Mouse (Mus musculus) retina, postnatal 1 day (tissue): ENCODE measurements around the gene Ttc7b.

ENCODE experiments used
- DNase-seq: peaks from one replicate; pipeline ENCODE4 v3.0.0-alpha.2; 2012

Ttc7b gene

GRCm38 (mm10) chr12:100325618-100326017 is 195.0 kb downstream of the Ttc7b start:
- DNase-seq, result no peak

GRCm38 (mm10) chr12:100325212-100325611 is 195.4 kb downstream of the Ttc7b start:
- DNase-seq, result no peak

- DNase-seq, result no peak
Observed at GRCm38 (mm10) chr12:100323641-100324040, 197.0 kb downstream of the Ttc7b start.

- no peak for DNase-seq
Observed at GRCm38 (mm10) chr12:100322225-100322624, 198.4 kb downstream of the Ttc7b start.

- no peak for DNase-seq
Observed at GRCm38 (mm10) chr12:100321545-100321944, 199.1 kb downstream of the Ttc7b start.

GRCm38 (mm10) chr12:100319746-100320145 is 200.9 kb downstream of the Ttc7b start:
- DNase-seq, result no peak

- DNase-seq, result no peak
Observed at GRCm38 (mm10) chr12:100317936-100318335, 202.7 kb downstream of the Ttc7b start.

GRCm38 (mm10) chr12:100316094-100316493 is 204.5 kb downstream of the Ttc7b start:
- no peak for DNase-seq

- DNase-seq, result no peak
Observed at GRCm38 (mm10) chr12:100315119-100315885, 205.3 kb downstream of the Ttc7b start.

GRCm38 (mm10) chr12:100313785-100314375 is 206.7 kb downstream of the Ttc7b start:
- DNase-seq, result no peak

GRCm38 (mm10) chr12:100313209-100313608 is 207.4 kb downstream of the Ttc7b start:
- no peak for DNase-seq

- DNase-seq, result peak; percentile 79
Observed at GRCm38 (mm10) chr12:100310471-100311392, 209.9 kb downstream of the Ttc7b start.

- no peak for DNase-seq
Observed at GRCm38 (mm10) chr12:100309201-100309600, 211.4 kb downstream of the Ttc7b start.

GRCm38 (mm10) chr12:100307501-100308260 is 212.9 kb downstream of the Ttc7b start:
- DNase-seq, result peak; percentile 81

- DNase-seq, result no peak
Observed at GRCm38 (mm10) chr12:100306336-100306735, 214.3 kb downstream of the Ttc7b start.

GRCm38 (mm10) chr12:100305051-100305673 is 215.5 kb downstream of the Ttc7b start:
- no peak for DNase-seq

GRCm38 (mm10) chr12:100304280-100304679 is 216.3 kb downstream of the Ttc7b start:
- no peak for DNase-seq

GRCm38 (mm10) chr12:100303141-100303540 is 217.5 kb downstream of the Ttc7b start:
- no peak for DNase-seq

- DNase-seq, result no peak
Observed at GRCm38 (mm10) chr12:100300446-100300845, 220.2 kb downstream of the Ttc7b start.

GRCm38 (mm10) chr12:100299322-100299726 is 221.3 kb downstream of the Ttc7b start:
- DNase-seq, result no peak

- no peak for DNase-seq
Observed at GRCm38 (mm10) chr12:100298788-100299187, 221.8 kb downstream of the Ttc7b start.

- DNase-seq, result no peak
Observed at GRCm38 (mm10) chr12:100297961-100298360, 222.7 kb downstream of the Ttc7b start.
